Mouse (Mus musculus): ENCODE measurements around the gene Myt1l.

Gene Myt1l

GRCm38 (mm10) chr12:29728294-29728693 is 200.1 kb downstream of the Myt1l start:
- DNase-seq: no peak

GRCm38 (mm10) chr12:29740346-29741025 is 212.3 kb downstream of the Myt1l start:
- peak; percentile 63 for DNase-seq

GRCm38 (mm10) chr12:29741181-29741580 is 213.0 kb downstream of the Myt1l start:
- DNase-seq: peak; percentile 22

DNA sequence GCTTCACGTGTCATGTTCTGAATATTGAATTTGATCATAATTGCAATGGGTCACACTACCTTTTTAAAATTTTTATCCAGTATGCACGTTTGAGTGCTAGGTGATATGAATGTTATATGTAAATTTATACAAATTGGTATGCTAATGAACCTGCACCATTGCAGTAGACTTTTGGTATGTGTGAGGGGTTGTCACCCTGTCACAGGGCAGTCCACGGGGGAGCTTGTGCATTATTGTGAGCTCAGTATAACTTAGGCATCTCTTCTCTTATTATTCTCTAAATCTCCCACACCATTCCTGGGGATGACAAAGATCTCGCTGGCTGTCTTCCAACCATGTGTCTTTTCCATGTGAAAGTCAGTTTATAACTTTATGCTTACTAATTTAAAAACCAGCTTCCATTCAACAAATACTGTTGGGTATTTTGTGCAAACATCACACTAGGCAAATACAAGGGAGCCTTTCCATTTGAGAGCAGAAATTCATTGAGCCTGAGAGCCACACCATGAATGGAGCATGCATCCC is 222.5 kb downstream of the Myt1l start:
- DNase-seq: no peak

- DNase-seq: no peak
These were observed 227.1 kb downstream of the Myt1l start for GRCm38 (mm10) chr12:29755086-29755871.

DNA sequence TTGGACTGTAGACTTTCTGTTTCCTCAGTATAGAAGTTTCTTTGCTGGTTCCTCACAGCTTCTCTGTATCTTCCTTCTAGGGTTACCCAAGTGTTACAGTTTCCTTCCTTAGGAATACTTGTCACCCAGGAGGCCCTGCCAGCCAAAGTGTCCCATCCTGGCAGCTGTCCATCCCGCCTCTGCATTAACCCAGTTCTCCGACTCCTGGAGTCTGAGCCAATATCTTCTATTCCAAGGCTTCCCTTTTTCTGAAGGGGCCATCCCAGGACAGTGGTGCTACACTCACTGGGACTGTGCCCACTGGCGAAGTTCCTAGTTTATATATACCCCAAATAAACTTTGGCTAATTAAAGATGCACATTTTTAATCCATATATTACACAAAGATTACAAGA is 227.7 kb downstream of the Myt1l start:
- peak; percentile 39 for DNase-seq

DNA sequence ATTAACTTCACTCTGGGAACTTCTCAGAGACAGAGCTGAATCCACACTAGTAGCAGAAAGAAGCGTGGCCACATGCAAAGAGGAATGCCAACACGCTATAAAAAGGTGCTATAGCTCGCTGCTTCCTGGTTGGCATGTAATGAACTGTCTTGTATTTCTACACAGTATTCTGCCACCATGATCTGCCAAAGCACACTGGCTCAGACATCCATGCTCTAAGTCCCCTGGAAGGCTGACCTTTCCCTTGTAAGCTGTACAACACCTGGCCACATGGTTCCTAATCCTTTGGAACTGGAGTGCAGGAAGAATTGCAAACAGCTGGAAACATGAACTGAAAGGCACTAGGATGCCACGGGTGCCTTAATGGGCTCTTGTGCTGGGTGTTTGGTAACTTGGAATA is 232.4 kb downstream of the Myt1l start:
- no peak for DNase-seq

- DNase-seq: no peak
These were observed 238.0 kb downstream of the Myt1l start for GRCm38 (mm10) chr12:29766158-29766557.

DNA sequence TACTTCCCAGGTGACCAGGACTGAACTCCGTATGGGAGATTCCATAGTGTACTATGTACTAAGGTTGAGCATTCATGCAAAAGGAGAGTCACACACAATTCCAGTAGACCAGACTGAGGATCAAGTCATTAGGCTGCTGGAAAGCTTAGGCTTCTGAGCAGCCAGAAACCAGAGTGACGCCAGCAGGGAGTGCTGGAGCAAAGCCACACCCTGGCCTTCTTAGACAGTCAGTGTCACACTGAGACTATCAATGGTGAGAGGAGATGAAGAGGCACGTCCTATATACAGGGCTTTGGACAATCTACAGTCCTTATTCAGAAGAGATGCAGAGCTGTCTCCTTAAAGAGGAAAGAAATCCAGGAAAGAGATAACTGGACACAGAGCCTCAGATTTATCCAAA is 243.6 kb downstream of the Myt1l start:
- DNase-seq: peak; percentile 48

DNA sequence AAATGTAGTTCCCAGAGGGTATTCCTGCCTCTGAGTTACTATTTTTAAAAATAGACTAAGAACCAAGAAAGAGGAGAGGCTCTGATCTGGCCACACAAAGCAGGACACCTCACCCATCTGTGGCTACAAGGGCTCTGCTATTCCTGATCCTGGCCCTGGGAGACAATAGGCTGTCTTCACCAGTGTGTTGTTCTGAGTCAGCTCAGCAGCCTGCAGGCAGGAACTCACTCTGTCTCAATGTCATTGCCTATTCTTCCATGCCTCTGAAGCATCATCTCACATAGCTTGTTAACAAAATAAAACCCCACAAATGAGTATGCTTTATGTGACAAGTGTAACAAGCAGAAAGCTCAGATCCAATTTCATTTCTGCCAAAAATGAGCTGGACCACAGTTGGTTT is 244.2 kb downstream of the Myt1l start:
- DNase-seq: no peak

GRCm38 (mm10) chr12:29778901-29779300 is 250.7 kb downstream of the Myt1l start:
- DNase-seq: no peak

DNA sequence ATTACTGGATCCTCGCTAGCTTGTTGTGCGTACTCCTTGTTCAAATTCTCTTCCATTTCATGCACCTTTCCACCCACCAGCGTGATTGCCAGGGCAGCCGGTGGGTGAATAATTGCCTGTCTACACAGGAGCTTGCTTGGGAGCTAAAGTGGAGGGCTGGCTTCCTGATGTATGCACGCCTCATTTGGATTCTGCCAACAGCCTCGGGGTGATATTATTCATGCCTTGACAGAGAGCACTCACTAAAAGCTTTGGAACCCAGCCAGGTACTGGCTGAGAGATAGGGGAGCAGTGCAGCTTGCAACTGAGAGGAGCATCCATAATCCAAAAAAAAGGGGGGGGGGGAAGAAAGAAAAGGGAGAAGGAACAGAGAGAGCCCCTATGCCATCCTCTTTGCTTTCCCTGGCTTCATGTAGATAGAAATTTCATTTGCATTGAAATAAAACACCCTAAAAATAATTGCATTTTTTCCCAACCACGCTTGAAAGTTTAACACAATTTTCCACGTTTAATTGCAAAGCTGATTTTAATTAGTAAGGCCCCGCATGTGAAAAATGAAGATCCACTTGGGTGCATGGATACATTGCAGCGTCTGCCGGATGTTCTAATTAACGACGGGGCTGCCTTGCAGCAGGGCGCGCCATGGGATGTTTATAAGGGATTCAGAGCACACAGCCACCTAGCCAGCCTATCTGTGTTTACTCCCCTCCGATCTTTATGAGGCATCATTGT is 261.3 kb downstream of the Myt1l start:
- peak; percentile 35 for DNase-seq

DNA sequence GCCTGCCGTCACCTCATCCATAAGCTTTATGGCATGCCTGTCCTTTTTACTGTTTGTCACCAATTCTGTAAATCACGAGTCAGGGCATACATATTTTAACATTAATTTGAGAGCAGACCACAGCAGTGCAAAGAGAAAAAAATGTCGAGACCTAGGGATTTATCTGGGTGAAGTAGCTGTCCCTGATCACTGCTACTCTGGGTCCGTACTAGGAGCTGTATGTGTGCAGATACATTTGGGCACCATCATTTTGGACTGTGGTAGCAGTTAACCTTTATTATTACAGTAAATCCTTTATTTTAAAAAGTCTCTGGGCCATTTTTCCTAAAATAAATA is 261.8 kb downstream of the Myt1l start:
- no peak for DNase-seq

DNA sequence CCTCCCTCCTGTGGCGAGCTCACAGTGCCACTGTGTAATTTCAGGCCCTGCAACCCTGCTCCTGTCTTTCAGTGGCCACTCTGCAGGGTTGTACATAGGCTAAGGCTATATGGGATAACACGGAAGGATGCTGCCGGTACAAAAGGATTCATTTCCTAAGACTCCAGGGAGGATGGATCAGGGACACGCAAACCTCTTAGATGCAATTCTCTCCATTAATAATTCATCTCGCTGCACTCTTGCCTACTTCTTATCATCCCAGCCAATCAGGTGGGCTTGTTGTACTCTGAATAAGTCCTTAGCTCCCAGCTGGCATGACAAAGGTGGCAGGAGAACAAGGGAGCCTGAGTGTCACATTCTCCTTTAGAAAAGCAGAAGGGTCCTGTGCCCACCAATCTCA is 264.8 kb downstream of the Myt1l start:
- DNase-seq: no peak

GRCm38 (mm10) chr12:29795107-29795673 is 267.0 kb downstream of the Myt1l start:
- DNase-seq: no peak

DNA sequence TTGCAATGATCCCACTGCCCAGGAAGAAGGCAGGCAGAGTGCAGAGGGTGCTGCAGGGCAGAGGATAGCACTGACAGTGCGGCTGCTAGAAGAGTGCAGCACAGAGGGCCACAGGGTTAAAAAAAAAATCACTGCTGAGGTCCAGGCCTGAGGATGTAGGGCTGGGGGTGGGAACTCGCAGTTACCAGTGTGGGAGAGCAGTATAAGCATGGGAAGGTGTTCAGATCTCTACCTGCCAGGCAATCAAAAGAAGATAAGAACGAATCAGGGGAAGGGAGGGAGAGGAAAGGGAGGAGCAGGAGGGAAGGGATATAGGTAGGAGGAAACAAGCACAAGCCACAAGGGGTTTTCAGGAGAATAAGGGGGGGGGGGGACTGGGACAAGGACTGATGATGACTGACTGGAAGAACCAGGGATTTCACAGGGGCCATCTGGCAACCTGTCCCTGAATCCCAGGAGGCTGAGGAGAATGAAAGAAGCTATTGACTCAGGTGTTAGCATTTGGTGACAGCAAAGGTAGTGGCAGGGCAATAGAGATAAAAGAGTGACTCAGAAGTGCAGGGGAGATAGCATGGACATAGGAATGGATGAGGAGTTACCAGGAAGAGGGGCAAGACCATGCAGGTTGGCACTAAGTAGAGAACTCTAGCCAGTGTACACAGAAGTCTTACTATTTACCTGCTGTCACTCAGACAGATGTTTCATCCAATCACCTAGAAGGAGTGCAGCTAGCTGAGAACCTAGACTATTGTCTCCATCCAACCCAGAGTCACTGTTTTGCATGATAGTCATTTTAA is 270.6 kb downstream of the Myt1l start:
- DNase-seq: no peak

GRCm38 (mm10) chr12:29806415-29806814 is 278.2 kb downstream of the Myt1l start:
- no peak for DNase-seq

DNA sequence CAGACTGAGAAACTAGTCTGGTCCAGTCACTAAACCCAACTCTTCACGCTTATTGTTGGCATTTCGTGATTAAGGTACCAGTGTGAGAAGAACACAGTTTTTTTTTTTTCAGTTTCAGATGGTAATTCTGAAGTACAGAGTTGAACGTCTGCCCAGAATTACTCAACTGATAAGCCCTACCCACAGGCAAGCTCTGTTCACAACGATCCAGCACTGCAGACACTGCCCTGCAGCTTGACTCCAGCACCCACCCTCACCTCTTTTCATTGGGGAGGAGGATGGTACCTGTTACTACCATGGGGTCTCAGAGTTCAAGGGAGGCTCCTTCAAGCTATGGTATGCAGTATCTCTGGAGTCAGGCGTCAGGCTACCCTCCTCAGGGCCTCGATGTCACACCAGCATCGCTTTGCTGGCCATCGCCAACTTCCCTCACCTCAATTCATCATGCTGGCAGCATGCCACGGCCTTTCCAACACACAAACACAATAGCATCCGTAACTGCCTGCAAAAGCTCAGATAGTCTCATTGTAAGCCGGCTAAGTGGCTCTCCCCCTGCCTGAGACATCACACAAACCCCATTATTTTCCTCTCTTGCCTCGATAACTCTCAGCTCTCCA is 281.5 kb downstream of the Myt1l start:
- no peak for DNase-seq

DNA sequence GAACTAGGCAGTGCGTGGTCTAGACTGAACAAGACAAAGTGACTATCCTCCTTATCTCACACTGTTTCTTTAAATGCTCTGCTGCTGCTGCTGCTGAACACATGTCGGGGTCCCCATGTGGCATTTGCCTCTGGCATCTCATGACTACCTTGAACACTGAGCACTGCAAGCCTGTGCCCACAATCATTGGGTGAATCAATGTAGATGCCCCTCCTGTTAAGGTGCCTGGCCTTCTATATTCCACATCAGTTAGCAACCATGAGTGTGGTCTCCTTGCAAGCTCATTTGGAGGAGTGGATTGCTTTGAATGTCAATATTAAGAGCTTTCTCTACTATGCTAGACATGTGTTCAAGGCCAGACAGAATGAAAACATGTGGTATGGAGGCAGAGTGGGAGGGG is 287.3 kb downstream of the Myt1l start:
- no peak for DNase-seq

- no peak for DNase-seq
These were observed 287.9 kb downstream of the Myt1l start for GRCm38 (mm10) chr12:29816130-29816529.

- no peak for DNase-seq
These were observed 288.6 kb downstream of the Myt1l start for GRCm38 (mm10) chr12:29816761-29817160.

- no peak for DNase-seq
These were observed 294.0 kb downstream of the Myt1l start for GRCm38 (mm10) chr12:29822216-29822615.

Data from cerebellum, adult 11-12 months (tissue).